Mouse (Mus musculus) MEL (cell line): ENCODE measurements around the gene Sat2. TPM values are rescaled to one million over a fixed set of nuclear protein-coding genes. Genes with fewer than 3 reads are reported as not detected.

Experiments used
- DNase-seq: peaks from one replicate; pipeline ENCODE4 v3.0.0; 2011; ENCODE audit warnings: low read depth, low spot score
- H3K27ac ChIP-seq: 2 replicates; pipeline ENCODE4 v1.5.1; 2012; ENCODE audit warnings: low read depth, mild to moderate bottlenecking, control low read depth, low read length, moderate library complexity; ENCODE audit not compliant: control insufficient read depth
- H3K27me3 ChIP-seq, 2 experiments: fragments of 150-350 bp in 1 of 2; sonication (generic) in 1 of 2; 2 replicates each; pipeline ENCODE4 v1.6.1; 2012; ENCODE audit warnings: low read length in 2 of 2, mild to moderate bottlenecking in 2 of 2, improper control_type of control experiment in 1 of 2, moderate library complexity in 1 of 2; ENCODE audit not compliant: insufficient read depth in 2 of 2, control insufficient read depth in 1 of 2
- H3K36me3 ChIP-seq, 2 experiments: 2 replicates each; pipeline ENCODE4 v1.6.1; 2012 to 2014; ENCODE audit warnings: low read length in 2 of 2, improper control_type of control experiment in 1 of 2, inconsistent platforms in 1 of 2, mild to moderate bottlenecking in 1 of 2; ENCODE audit not compliant: insufficient read depth in 2 of 2, control insufficient read depth in 1 of 2
- H3K4me1 ChIP-seq, 2 experiments: fragments of 150-350 bp in 1 of 2; sonication (generic) in 1 of 2; 2 replicates each; pipeline ENCODE4 v1.6.1; 2012; ENCODE audit warnings: low read length in 2 of 2, improper control_type of control experiment in 1 of 2, mild to moderate bottlenecking in 1 of 2; ENCODE audit not compliant: insufficient read depth in 2 of 2, control insufficient read depth in 1 of 2
- H3K4me3 ChIP-seq, 2 experiments: fragments of 150-350 bp in 1 of 2; sonication (generic) in 1 of 2; 2 replicates each; pipeline ENCODE4 v1.5.1; 2012; ENCODE audit warnings: low read depth in 2 of 2, low read length in 2 of 2, mild to moderate bottlenecking in 2 of 2, moderate library complexity in 2 of 2, control low read depth in 1 of 2, improper control_type of control experiment in 1 of 2; ENCODE audit not compliant: control insufficient read depth in 1 of 2, insufficient read depth in 1 of 2
- H3K79me2 ChIP-seq: 2 replicates; pipeline ENCODE4 v1.6.1; 2012; ENCODE audit warnings: mild to moderate bottlenecking, low read length, moderate library complexity; ENCODE audit not compliant: control insufficient read depth, poor library complexity, insufficient read depth
- H3K9ac ChIP-seq: 2 replicates; pipeline ENCODE4 v1.6.1; 2012; ENCODE audit warnings: low read depth, mild to moderate bottlenecking, control low read depth, low read length, moderate library complexity; ENCODE audit not compliant: control insufficient read depth, poor library complexity, severe bottlenecking
- H3K9me3 ChIP-seq: fragments of 150-350 bp; sonication (generic); replicated peaks from 2 replicates; pipeline ENCODE4 v1.6.1; 2012; ENCODE audit warnings: mild to moderate bottlenecking, low read length, improper control_type of control experiment, moderate library complexity; ENCODE audit not compliant: insufficient read depth
- BHLHE40 ChIP-seq: IDR thresholded peaks from 2 replicates; pipeline ENCODE4 v1.6.1; 2012; ENCODE audit warnings: low read depth, mild to moderate bottlenecking, inconsistent platforms, low read length, improper control_type of control experiment, borderline replicate concordance
- CHD1 ChIP-seq: IDR thresholded peaks from 2 replicates; pipeline ENCODE4 v1.6.1; 2012; ENCODE audit warnings: low read depth, mild to moderate bottlenecking, inconsistent platforms, low read length, improper control_type of control experiment
- E2F4 ChIP-seq: IDR thresholded peaks from 2 replicates; pipeline ENCODE4 v1.6.1; 2011; ENCODE audit warnings: low read depth, low read length, improper control_type of control experiment, borderline replicate concordance
- ELF1 ChIP-seq: IDR thresholded peaks from 2 replicates; pipeline ENCODE4 v1.6.1; 2014; ENCODE audit warnings: low read depth, mild to moderate bottlenecking, inconsistent platforms, low read length, improper control_type of control experiment, moderate library complexity
- EP300 ChIP-seq, 2 experiments: IDR thresholded peaks; 2 replicates each; pipeline ENCODE4 v1.6.1; 2011; ENCODE audit warnings: improper control_type of control experiment in 2 of 2, low read length in 2 of 2, low read depth in 1 of 2, mild to moderate bottlenecking in 1 of 2
- ETS1 ChIP-seq: IDR thresholded peaks from 2 replicates; pipeline ENCODE4 v1.6.1; 2012; ENCODE audit warnings: low read depth, mild to moderate bottlenecking, inconsistent platforms, low read length, improper control_type of control experiment, moderate library complexity
- GATA1 ChIP-seq: IDR thresholded peaks from 2 replicates; pipeline ENCODE4 v1.6.1; 2011; ENCODE audit warnings: low read depth, low read length, improper control_type of control experiment
- HCFC1 ChIP-seq: IDR thresholded peaks from 2 replicates; pipeline ENCODE4 v1.6.1; 2012; ENCODE audit warnings: low read depth, mild to moderate bottlenecking, inconsistent platforms, low read length, improper control_type of control experiment, moderate library complexity
- JUND ChIP-seq: IDR thresholded peaks from 2 replicates; pipeline ENCODE4 v1.6.1; 2011; ENCODE audit warnings: low read depth, mild to moderate bottlenecking, improper control_type of control experiment, low read length
- KAT2A ChIP-seq: conservative IDR thresholded peaks from 2 replicates; pipeline ENCODE4 v1.6.1; 2012; ENCODE audit warnings: low read depth, low read length, improper control_type of control experiment, inconsistent platforms
- MAFK ChIP-seq: IDR thresholded peaks from 2 replicates; pipeline ENCODE4 v1.6.1; 2011; ENCODE audit warnings: low read depth, mild to moderate bottlenecking, low read length, improper control_type of control experiment, borderline replicate concordance
- MAX ChIP-seq: IDR thresholded peaks from 2 replicates; pipeline ENCODE4 v1.6.1; 2011; ENCODE audit warnings: low read length, improper control_type of control experiment
- MAZ ChIP-seq: IDR thresholded peaks from 2 replicates; pipeline ENCODE4 v1.6.1; 2012; ENCODE audit warnings: low read depth, mild to moderate bottlenecking, inconsistent platforms, low read length, improper control_type of control experiment
- MEF2A ChIP-seq: IDR thresholded peaks from 2 replicates; pipeline ENCODE4 v1.6.1; 2014; ENCODE audit warnings: low read depth, mild to moderate bottlenecking, inconsistent platforms, low read length, improper control_type of control experiment; ENCODE audit not compliant: poor library complexity, insufficient replicate concordance, severe bottlenecking; ENCODE audit errors: extremely low read depth
- MXI1 ChIP-seq: IDR thresholded peaks from 2 replicates; pipeline ENCODE4 v1.6.1; 2011; ENCODE audit warnings: mild to moderate bottlenecking, low read depth, low read length, improper control_type of control experiment
- NELFE ChIP-seq: IDR thresholded peaks from 2 replicates; pipeline ENCODE4 v1.6.1; 2011; ENCODE audit warnings: low read depth, low read length, improper control_type of control experiment
- NRF1 ChIP-seq: IDR thresholded peaks from 2 replicates; pipeline ENCODE4 v1.6.1; 2014; ENCODE audit warnings: low read depth, mild to moderate bottlenecking, inconsistent platforms, low read length, improper control_type of control experiment, moderate library complexity; ENCODE audit not compliant: poor library complexity, insufficient read depth, severe bottlenecking
- POLR2A ChIP-seq, 2 experiments: IDR thresholded peaks; 2 replicates each; pipeline ENCODE4 v1.6.1; 2011 to 2012; ENCODE audit warnings: low read length in 2 of 2, mild to moderate bottlenecking in 2 of 2, control low read depth in 1 of 2, improper control_type of control experiment in 1 of 2, low read depth in 1 of 2, moderate library complexity in 1 of 2; ENCODE audit not compliant: control insufficient read depth in 1 of 2, insufficient read depth in 1 of 2, poor library complexity in 1 of 2
- POLR2AphosphoS2 ChIP-seq: IDR thresholded peaks from 2 replicates; pipeline ENCODE4 v1.6.1; 2011; ENCODE audit warnings: low read length, improper control_type of control experiment
- POLR2AphosphoS5 ChIP-seq: IDR thresholded peaks from 2 replicates; pipeline ENCODE4 v1.6.1; 2012; ENCODE audit warnings: low read depth, borderline replicate concordance, mild to moderate bottlenecking, inconsistent platforms, low read length, moderate library complexity, mixed read lengths
- RAD21 ChIP-seq: IDR thresholded peaks from 2 replicates; pipeline ENCODE4 v1.6.1; 2011; ENCODE audit warnings: mild to moderate bottlenecking, low read depth, low read length, improper control_type of control experiment
- RCOR1 ChIP-seq: IDR thresholded peaks from 2 replicates; pipeline ENCODE4 v1.6.1; 2012; ENCODE audit warnings: low read depth, mild to moderate bottlenecking, inconsistent platforms, low read length, improper control_type of control experiment
- SIN3A ChIP-seq: IDR thresholded peaks from 2 replicates; pipeline ENCODE4 v1.6.1; 2012; ENCODE audit warnings: low read length, improper control_type of control experiment, inconsistent platforms
- TAL1 ChIP-seq: IDR thresholded peaks from 2 replicates; pipeline ENCODE4 v1.6.1; 2012; ENCODE audit warnings: mild to moderate bottlenecking, inconsistent platforms, low read length, moderate library complexity, mixed read lengths
- TBP ChIP-seq: IDR thresholded peaks from 2 replicates; pipeline ENCODE4 v1.8.0; 2011; ENCODE audit warnings: low read depth, low read length, improper control_type of control experiment
- TCF12 ChIP-seq: IDR thresholded peaks from 2 replicates; pipeline ENCODE4 v1.6.1; 2014; ENCODE audit warnings: low read depth, mild to moderate bottlenecking, inconsistent platforms, low read length, improper control_type of control experiment, moderate library complexity
- UBTF ChIP-seq: IDR thresholded peaks from 2 replicates; pipeline ENCODE4 v1.6.1; 2012; ENCODE audit warnings: low read depth, mild to moderate bottlenecking, inconsistent platforms, low read length, improper control_type of control experiment, moderate library complexity, borderline replicate concordance; ENCODE audit not compliant: insufficient read depth
- ZC3H11A ChIP-seq: IDR thresholded peaks from 2 replicates; pipeline ENCODE4 v1.6.1; 2012; ENCODE audit warnings: low read depth, mild to moderate bottlenecking, inconsistent platforms, low read length, improper control_type of control experiment
- ZKSCAN1 ChIP-seq: IDR thresholded peaks from 2 replicates; pipeline ENCODE4 v1.6.1; 2012; ENCODE audit warnings: low read depth, mild to moderate bottlenecking, inconsistent platforms, low read length, improper control_type of control experiment, moderate library complexity
- ZNF384 ChIP-seq: IDR thresholded peaks from 2 replicates; pipeline ENCODE4 v1.6.1; 2012; ENCODE audit warnings: low read depth, mild to moderate bottlenecking, inconsistent platforms, low read length, improper control_type of control experiment
- polyA plus RNA-seq, 2 experiments: library from polyadenylated mRNA; stranded (reverse) in 1 of 2; unstranded in 1 of 2; fragments of >175 nt in 1 of 2; fragments of >200 nt in 1 of 2; gene quantifications; 2 replicates each; pipeline versions ENCODE4 v1.2.1 to v1.2.4; 2012; ENCODE audit warnings: low replicate concordance in 2 of 2, low read depth in 1 of 2; ENCODE audit not compliant: insufficient read length in 2 of 2, insufficient read depth in 1 of 2, missing spikeins in 1 of 2
- total RNA-seq: library from RNA; depleted of rRNA; stranded (reverse); fragments of 300-350 nt; gene quantifications from 2 replicates; pipeline ENCODE4 v1.2.3, GENCODE M21; 2012

The Sat2 gene
- total and polyA plus RNA-seq, 3 experiments, result not detected

DNA sequence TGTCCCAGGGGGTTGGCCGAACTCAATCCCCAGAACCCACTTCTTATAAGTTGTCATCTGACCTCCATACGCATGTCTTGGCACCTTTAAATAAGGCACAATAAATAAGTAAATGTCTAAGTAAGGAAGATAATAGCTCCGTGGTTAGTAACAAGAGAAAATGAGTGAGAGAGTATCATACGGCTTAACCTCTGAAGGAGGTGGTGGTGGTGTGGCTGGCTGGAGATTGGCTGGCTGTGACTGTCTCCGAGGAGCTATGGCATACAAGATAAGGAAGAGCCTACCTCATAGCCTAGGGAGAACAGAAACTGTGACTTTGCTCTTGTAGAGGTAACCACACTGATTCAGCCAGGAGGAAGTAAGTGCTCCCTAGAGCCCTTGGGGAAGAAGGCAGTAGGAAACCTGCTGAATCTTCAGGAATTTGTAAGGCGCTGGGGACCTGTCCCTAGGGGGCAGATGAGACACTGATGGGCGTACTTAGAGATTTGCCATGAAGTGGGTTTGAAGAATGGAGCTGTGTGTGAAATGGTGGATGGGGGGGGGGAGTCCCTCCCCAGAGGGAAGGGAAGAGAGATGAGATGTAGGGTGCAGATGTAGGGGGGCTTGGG lies 36.0 kb upstream of the Sat2 start (continued):
- no peak for TF ChIP-seq POLR2AphosphoS5
- TF ChIP-seq EP300 (IDR thresholded peaks at IDR 0.05; ENCODE audit: low read depth in 1 of 2, low read length in 2 of 2), result peak; percentile 71 to 83
- TF ChIP-seq TAL1, result peak; percentile 87
- TF ChIP-seq BHLHE40, result no peak
- peak; percentile 82 for TF ChIP-seq TBP
- peak; percentile 56; the same call in 1 of the 2 replicates for TF ChIP-seq ELF1
- no peak for TF ChIP-seq ZC3H11A
- TF ChIP-seq NELFE, result peak; percentile 25
- TF ChIP-seq KAT2A, result no peak
- no peak for TF ChIP-seq ZKSCAN1
- peak; percentile 82 for TF ChIP-seq TCF12
- TF ChIP-seq ETS1, result peak; percentile 94
- peak; percentile 85 for TF ChIP-seq MXI1
- TF ChIP-seq RCOR1, result peak; percentile 82

DNA sequence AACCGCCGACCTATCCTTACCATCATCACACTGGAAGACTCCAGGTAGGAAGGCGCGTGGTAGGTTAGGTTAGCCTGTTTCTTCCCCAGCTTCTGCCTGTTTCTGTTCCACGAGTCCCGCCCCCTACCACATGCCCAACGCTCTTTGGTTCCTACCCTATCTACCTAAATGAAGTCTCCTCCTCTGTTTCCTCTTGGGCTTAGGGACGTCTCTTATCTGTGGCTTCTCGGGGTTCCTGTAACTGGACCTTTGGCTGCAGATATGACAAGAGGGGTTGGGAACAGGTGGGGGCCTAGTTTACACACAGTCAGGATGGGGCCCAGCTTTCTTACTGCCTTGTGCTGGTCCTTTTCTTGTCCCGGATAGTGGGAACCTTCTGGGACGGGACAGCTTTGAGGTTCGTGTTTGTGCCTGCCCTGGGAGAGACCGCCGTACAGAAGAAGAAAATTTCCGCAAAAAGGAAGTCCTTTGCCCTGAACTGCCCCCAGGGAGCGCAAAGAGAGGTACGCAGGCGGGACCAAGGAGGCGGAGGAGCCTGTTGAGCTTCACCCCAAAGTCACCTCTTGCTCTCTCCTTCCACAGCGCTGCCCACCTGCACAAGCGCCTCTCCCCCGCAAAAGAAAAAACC lies 32.5 kb upstream of the Sat2 start:
- Histone ChIP-seq H3K4me3 (no peak overlapping the region; a peak in 1 of 4 replicates), H3K9me3 (no peaks in the 10 kb centered on the region), H3K27ac (peak overlapping the region; percentile 68), H3K4me1 (peaks cover 29 to 60% of the 10 kb centered on the region in 2 experiments), H3K27me3 (no peaks in the 10 kb centered on the region), H3K36me3 (peaks cover 24 to 71% of the 10 kb centered on the region in 2 experiments), H3K79me2 (peaks cover 12% of the 10 kb centered on the region), H3K9ac (peak overlapping the region; percentile 18; the same call in 1 of the 2 replicates)
- DNase-seq, result peak; percentile 84
- TF ChIP-seq JUND (no peak), ZNF384 (no peak), EP300 (IDR thresholded peaks at IDR 0.05; ENCODE audit: low read depth in 1 of 2, low read length in 2 of 2) (peak; percentile 79 to 93), MAZ (peak; percentile 93), GATA1 (peak; percentile 86), POLR2AphosphoS2 (peak; percentile 69), TBP (peak; percentile 32; the same call in 1 of the 2 replicates), RCOR1 (peak; percentile 72), NRF1 (no peak), E2F4 (no peak), KAT2A (peak; percentile 45), POLR2A (IDR thresholded peaks at IDR 0.05; ENCODE audit: control insufficient read depth in 1 of 2, insufficient read depth in 1 of 2, low read depth in 1 of 2, low read length in 2 of 2, poor library complexity in 1 of 2) (peak in 1 of 2 experiments; percentile 47; a peak in 1 of 4 replicates), RAD21 (no peak), BHLHE40 (peak; percentile 41; the same call in 1 of the 2 replicates), NELFE (no peak; the same call in 1 of the 2 replicates), MXI1 (peak; percentile 65; the same call in 1 of the 2 replicates), HCFC1 (peak; percentile 56; the same call in 1 of the 2 replicates), MAFK (peak; percentile 42; the same call in 1 of the 2 replicates), UBTF (no peak), SIN3A (peak; percentile 89), CHD1 (0 out of 2 replicates have a peak, but pooled peaks have one; percentile 55), ELF1 (peak; percentile 62), TAL1 (peak; percentile 46; the same call in 1 of the 2 replicates), MAX (peak; percentile 24; the same call in 1 of the 2 replicates), MEF2A (no peak)
